Mouse (Mus musculus) monocyte, adult 59 days (primary cell): ENCODE data around the gene Stxbp1. TPM values are rescaled to one million over a fixed set of nuclear protein-coding genes. Genes with fewer than 3 reads are reported as not detected.

Source experiments
- total RNA-seq, 2 experiments: library from RNA; stranded (reverse); gene quantifications; one replicate each; pipeline ENCODE4 v1.2.4; 2023

Gene Stxbp1
- total RNA-seq: 1 to 10 TPM; 2.7 to 2.9 TPM

DNA sequence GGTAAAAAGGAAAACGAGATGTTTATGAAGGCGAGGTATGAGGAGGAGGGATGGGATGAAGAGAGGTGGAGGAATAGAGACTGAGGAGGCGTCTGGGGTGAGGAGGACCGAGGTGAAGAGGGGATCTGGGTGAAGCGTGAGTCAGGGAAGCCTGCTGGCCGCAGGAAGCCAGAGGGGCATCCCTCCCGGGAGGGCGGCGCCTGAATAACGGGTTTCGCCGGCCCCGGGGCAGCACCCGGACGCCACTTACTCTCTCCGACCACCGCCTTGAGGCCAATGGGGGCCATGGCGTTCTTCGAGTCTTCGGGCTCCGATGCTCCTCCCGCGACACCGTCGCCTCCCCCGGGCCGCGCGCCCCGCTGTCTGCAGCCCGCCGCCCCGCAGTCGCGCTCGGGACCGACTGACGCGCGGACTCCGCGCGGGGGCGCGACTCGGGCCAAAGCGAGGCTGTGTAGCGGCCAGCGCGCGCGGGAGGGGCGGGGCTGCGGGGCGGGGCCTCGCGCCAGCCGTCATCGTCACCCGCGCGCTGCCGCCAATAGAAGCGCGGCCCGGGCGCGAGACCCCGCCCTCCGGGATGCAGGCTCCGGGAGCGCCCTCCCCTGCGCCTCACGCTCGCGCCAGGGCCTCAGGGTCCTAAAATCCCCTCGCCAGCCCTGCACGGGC lies at the start of gene Stxbp1:
TSS of gene Stxbp1 (minus strand) at position 441 of the 663 bp plus-strand sequence.

DNA sequence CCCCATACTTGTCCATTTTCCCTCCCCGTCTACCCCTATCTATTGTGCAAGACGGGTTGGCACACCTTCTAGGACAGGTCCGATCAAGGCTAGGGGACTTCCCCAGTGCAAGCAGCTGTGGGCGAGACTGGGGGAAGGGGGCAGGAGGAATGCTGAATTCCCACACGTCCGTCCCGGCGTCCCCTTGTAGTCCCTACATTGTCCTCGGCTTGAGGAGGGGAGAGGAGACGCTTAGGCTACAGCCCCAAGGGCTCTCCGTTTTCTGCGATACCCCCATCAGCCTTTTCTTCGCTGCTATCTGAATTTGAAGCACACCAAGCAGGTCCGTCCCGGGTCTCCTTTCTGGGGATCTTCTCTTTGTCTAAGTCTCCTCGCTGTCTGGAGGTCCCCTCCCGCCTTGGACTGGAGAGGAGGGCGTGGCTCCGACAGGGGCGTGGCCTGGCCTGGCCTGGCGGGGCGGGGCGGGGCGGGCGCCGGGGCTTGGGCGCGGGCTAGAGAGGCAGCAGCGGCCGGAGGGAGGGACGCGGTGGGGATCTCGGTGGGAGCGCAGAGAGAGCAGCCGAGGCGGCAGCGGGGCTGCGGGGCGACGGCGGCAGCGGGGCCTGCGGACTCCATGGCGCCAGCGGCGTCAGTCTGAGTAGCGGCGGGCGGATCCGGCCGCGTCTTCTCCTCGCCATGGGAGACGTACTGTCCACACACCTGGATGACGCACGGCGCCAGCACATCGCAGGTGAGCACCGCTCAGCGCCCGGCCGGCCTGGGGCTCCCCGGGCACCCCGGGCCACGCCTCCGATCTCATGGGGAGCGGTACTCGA lies 28.8 kb upstream of the Stxbp1 start, which contains the start of gene Fam129b:
TSS of gene Fam129b (plus strand) at position 440 of the 815 bp plus-strand sequence.

GRCm38 (mm10) chr2:32784048-32784681 lies 62.9 kb downstream of the Stxbp1 start, which contains the start of gene Cfap157:
Gene Cfap157 (minus strand): TSS chr2:32784428.

DNA sequence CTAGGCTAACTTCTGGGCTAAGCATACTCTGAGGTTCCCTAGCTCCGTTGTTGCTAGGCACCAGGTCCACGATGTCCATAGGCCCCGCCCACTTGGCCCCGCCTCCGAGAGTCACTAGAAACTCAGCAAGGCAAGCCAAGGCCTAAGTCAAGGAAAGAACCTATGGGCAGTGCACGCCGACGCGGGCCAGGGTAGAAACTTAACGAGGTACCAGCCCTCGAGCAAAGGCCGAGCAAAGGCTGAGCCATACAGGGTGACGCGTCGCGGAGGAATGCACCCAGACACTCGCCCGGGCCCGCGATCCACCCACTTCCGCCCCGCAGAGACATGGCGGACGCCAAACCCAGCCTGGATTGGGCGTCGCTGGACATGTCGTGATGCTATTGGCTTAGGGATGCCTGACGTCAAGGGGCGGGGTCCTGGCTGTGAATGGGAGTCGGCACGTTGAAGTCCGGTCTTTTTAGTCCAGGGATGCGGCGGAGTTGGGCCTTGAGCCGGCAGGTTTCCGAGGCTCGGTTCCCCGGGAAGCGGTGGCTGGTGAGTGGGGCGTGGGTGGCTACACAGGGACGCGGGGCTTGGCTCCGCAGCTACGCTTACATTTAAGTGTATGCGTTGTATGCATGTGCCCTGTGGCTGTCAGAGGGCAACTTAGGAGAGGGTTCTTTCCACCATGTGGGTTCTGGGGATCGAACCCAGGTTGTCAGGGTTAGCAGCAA lies 71.5 kb downstream of the Stxbp1 start, which contains the start of the genes Ttc16 and Ptrh1:
TSS of gene Ttc16 (minus strand) at position 275 of the 716 bp plus-strand sequence.
TSS of gene Ptrh1 (plus strand) at position 428 of the 716 bp plus-strand sequence.

GRCm38 (mm10) chr2:32757056-32757845 lies 89.8 kb downstream of the Stxbp1 start, which contains the start of gene Tor2a:
Gene Tor2a (plus strand): TSS chr2:32757234.

GRCm38 (mm10) chr2:32740916-32741272 lies 106.2 kb downstream of the Stxbp1 start, which contains the start of gene 6330409D20Rik:
Gene 6330409D20Rik (minus strand): TSS chr2:32741016.

Other genes starting within 250 kb of the Stxbp1 start
- 10 to 100 TPM; 40.6 to 40.8 TPM for gene St6galnac6, start 247.5 kb downstream of the Stxbp1 start, total RNA-seq
- under 1 TPM; 0.43 to 0.45 TPM for gene Ak1, start 225.5 kb downstream of the Stxbp1 start, total RNA-seq
- gene Eng, start 200.7 kb downstream of the Stxbp1 start, total RNA-seq: 10 to 100 TPM; 25.0 to 28.9 TPM
- gene Fpgs, start 143.1 kb downstream of the Stxbp1 start, total RNA-seq: 1 to 10 TPM; 6.6 to 9.1 TPM
- gene Cdk9, start 134.2 kb downstream of the Stxbp1 start, total RNA-seq: 100 to 1,000 TPM; 175 to 202 TPM
- 100 to 1,000 TPM in 1 of 2 experiments, 10 to 100 TPM in 1; 91.5 to 106 TPM for gene Sh2d3c, start 126.2 kb downstream of the Stxbp1 start, total RNA-seq
- gene 6330409D20Rik, start 106.2 kb downstream of the Stxbp1 start, total RNA-seq: not detected
- gene Tor2a, start 90.0 kb downstream of the Stxbp1 start, total RNA-seq: 10 to 100 TPM; 22.6 to 23.5 TPM
- gene Ttc16, start 71.6 kb downstream of the Stxbp1 start, total RNA-seq: not detected
- gene Ptrh1, start 71.5 kb downstream of the Stxbp1 start, total RNA-seq: 1 to 10 TPM; 2.8 to 5.7 TPM
- not detected for gene Cfap157, start 62.8 kb downstream of the Stxbp1 start, total RNA-seq
- gene Fam129b, start 28.9 kb upstream of the Stxbp1 start, total RNA-seq: 10 to 100 TPM; 62.1 to 72.3 TPM
- gene Rpl12, start 114.3 kb upstream of the Stxbp1 start, total RNA-seq: 100 to 1,000 TPM; 198 to 233 TPM
- gene Lrsam1, start 114.4 kb upstream of the Stxbp1 start, total RNA-seq: 10 to 100 TPM; 17.5 to 20.1 TPM
- gene Slc2a8, start 134.8 kb upstream of the Stxbp1 start, total RNA-seq: 10 to 100 TPM in 1 of 2 experiments, 1 to 10 TPM in 1; 6.7 to 10.7 TPM